8 mouse cellular contexts compared by ENCODE assay signal in genomic region chr11:46216669-46217068, GRCm38 (mm10). TPM values are rescaled to one million over a fixed set of nuclear protein-coding genes. Genes with fewer than 3 reads are reported as not detected.
DNase-seq lines count a peak whose midpoint lies in the region; ATAC-seq and TF ChIP-seq lines count a peak whose summit lies in the region.

No protein-coding gene starts in this region.

- H3K4me2 ChIP-seq in kidney, embryonic 14.5 days (replicated peaks; ENCODE audit: low read depth, low read length), result no peak overlapping the region
- no peak overlapping the region for H3K4me2 ChIP-seq in hindbrain, postnatal 0 days (ENCODE audit: low read depth, low read length)

- H3K4me3 ChIP-seq in kidney, embryonic 14.5 days (ENCODE audit: low read length), result no peak overlapping the region
- H3K4me3 ChIP-seq in hindbrain, postnatal 0 days (ENCODE audit: low read length), result no peak overlapping the region

- TF ChIP-seq CTCF in hindbrain, postnatal 0 days (IDR thresholded peaks at IDR 0.05; ENCODE audit: low read depth), result peak; percentile 78

- H3K27ac ChIP-seq in kidney, embryonic 14.5 days (ENCODE audit: low read depth, low read length), result no peak overlapping the region
- no peak overlapping the region for H3K27ac ChIP-seq in hindbrain, postnatal 0 days

- H3K9me3 ChIP-seq in kidney, embryonic 14.5 days (ENCODE audit: control insufficient read depth, low read length), result no peaks in the 10 kb centered on the region
- no peaks in the 10 kb centered on the region for H3K9me3 ChIP-seq in hindbrain, postnatal 0 days (ENCODE audit: low read length)

- H3K9ac ChIP-seq in kidney, embryonic 14.5 days (ENCODE audit: low read depth, low read length), result no peak overlapping the region
- no peak overlapping the region for H3K9ac ChIP-seq in hindbrain, postnatal 0 days (replicated peaks; ENCODE audit: low read length)

- H3K36me3 ChIP-seq in kidney, embryonic 14.5 days (ENCODE audit: control insufficient read depth, insufficient read depth, low read length), result no peaks in the 10 kb centered on the region
- no peaks in the 10 kb centered on the region; the same call in 1 of the 2 replicates for H3K36me3 ChIP-seq in hindbrain, postnatal 0 days (ENCODE audit: insufficient read depth, low read length)

- ATAC-seq in CD4-positive, CD25-positive, alpha-beta regulatory T cell, adult 4 months, result no peak
- no peak for ATAC-seq in kidney, embryonic 14.5 days (ENCODE audit: low FRiP score, low TSS enrichment)
- ATAC-seq in hindbrain, postnatal 0 days, result no peak

- H3K27me3 ChIP-seq in kidney, embryonic 14.5 days (ENCODE audit: control insufficient read depth, insufficient read depth, low read length), result no peaks in the 10 kb centered on the region
- no peaks in the 10 kb centered on the region for H3K27me3 ChIP-seq in hindbrain, postnatal 0 days (ENCODE audit: insufficient read depth, low read length)

- 72% methylated on average over 7 of the region's 7 CpGs for WGBS in kidney, embryonic 14.5 days
- WGBS in hindbrain, postnatal 0 days, result 77% methylated on average over 7 of the region's 7 CpGs

- H3K4me1 ChIP-seq in kidney, embryonic 14.5 days (ENCODE audit: control insufficient read depth, insufficient read depth, low read length), result peaks cover 19% of the 10 kb centered on the region; the same call in 1 of the 2 replicates
- H3K4me1 ChIP-seq in hindbrain, postnatal 0 days (ENCODE audit: insufficient read depth, low read length), result peaks cover 5% of the 10 kb centered on the region; the same call in 1 of the 2 replicates

- DNase-seq in CD4-positive, CD25-positive, alpha-beta regulatory T cell, adult 2 months (ENCODE audit: low read depth, low spot score), result peak; percentile 71
- peak; percentile 52 for DNase-seq in kidney, adult 9 months
- DNase-seq in ES-CJ7 (ENCODE audit: low read depth, low spot score), result peak; percentile 79
- peak; percentile 78 for DNase-seq in hindbrain, postnatal 0 days (ENCODE audit: low spot score)
- DNase-seq in spleen, adult 12 weeks (ENCODE audit: low spot score), result peak; percentile 58
- no peak for DNase-seq in urinary bladder, postnatal 10 days (ENCODE audit: low spot score)

RNA-seq across cellular contexts. Expression of gene Fndc9, which starts 18.7 kb away (rescaled TPM):
- under 1 TPM; 0.65 to 0.79 TPM for polyA plus RNA-seq in CD4-positive, CD25-positive, alpha-beta regulatory T cell, adult 4 months (2017; shearing (Covaris generic))
- polyA plus RNA-seq in kidney, embryonic 14.5 days (2014; fragmentation: Nextera tagmentation; extraction: Ambion mirVana), result 0.11 TPM in 1 of 2 replicates, not detected in the other
- 1.8 and 2.2 TPM in 2 replicates for total RNA-seq in hindbrain, postnatal 0 days (2014; rRNA removed)
- 3.8 and 5.0 TPM in 2 replicates for polyA plus RNA-seq in hindbrain, postnatal 0 days (2015; fragmentation: Nextera tagmentation; extraction: Ambion mirVana)

RNA-seq across cellular contexts. Expression of gene Nipal4, which starts 50.4 kb away (rescaled TPM):
- under 1 TPM in 1 of 2 experiments, not detected in 1; 0.27 TPM for polyA plus RNA-seq in CD4-positive, CD25-positive, alpha-beta regulatory T cell, adult 4 months (2017; shearing (Covaris generic))
- 0.13 and 0.22 TPM in 2 replicates for polyA plus RNA-seq in kidney, embryonic 14.5 days (2014; fragmentation: Nextera tagmentation; extraction: Ambion mirVana)
- total RNA-seq in hindbrain, postnatal 0 days (2014; rRNA removed), result 0.65 and 1.6 TPM in 2 replicates
- polyA plus RNA-seq in hindbrain, postnatal 0 days (2015; fragmentation: Nextera tagmentation; extraction: Ambion mirVana), result 0.38 and 0.47 TPM in 2 replicates
